10 mouse cellular contexts compared by ENCODE assay signal in the genomic region with DNA sequence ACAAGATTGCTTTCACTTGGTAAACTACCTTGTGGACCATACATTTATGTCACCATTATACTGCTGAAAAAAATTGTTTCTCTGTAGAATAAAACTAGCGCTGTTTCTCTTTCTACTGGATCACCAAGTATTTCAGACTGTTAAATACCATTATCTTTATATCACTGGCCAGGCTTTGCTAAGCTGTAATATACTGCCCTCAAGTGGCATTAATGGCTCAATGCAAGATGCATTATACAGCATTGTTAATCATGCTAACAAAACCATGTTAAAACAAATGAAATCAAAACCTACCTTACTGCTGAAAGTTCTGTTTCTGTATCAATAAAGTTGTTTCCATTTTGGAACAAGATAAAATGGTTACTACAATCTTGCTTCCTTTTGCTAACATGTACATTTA.
DNase-seq lines count a peak whose midpoint lies in the region; ATAC-seq lines count a peak whose summit lies in the region.
"Had no signal": no experiment of that assay in that cellular context is flagged by ENCODE, and none has a peak within 500 bp of the region (broad histone marks: within the 10 kb centered on the region; RNA-seq: fewer than 3 reads in every experiment).

No protein-coding gene starts in this region.

- no peak for ATAC-seq in midbrain, embryonic 11.5 days (ENCODE audit: low FRiP score)
- ATAC-seq in midbrain, embryonic 16.5 days: no peak

- 75% methylated on average over 1 of the region's 1 CpGs for WGBS in midbrain, embryonic 11.5 days
- 51% methylated on average over 1 of the region's 1 CpGs for WGBS in midbrain, embryonic 16.5 days
- 73% methylated on average over 1 of the region's 1 CpGs for WGBS in heart, embryonic 10.5 days

- peak; percentile 8 for DNase-seq in heart, adult 8-10 months (ENCODE audit: low spot score)
- no peak for DNase-seq in heart, postnatal 4 days
- DNase-seq in midbrain, embryonic 11.5 days (ENCODE audit: low spot score, missing footprints): peak; percentile 85
- DNase-seq in c-Kit-positive CD71-positive TER-119-positive erythroid progenitor cells, embryonic 14.5 days (ENCODE audit: low spot score): peak; percentile 29
- DNase-seq in retina, embryonic 14.5 days (ENCODE audit: low spot score): peak; percentile 79
- no peak for DNase-seq in heart, embryonic 10.5 days (ENCODE audit: low spot score)
- no peak for DNase-seq in adrenal gland, postnatal 4 days (ENCODE audit: low spot score in 2 of 2)
- DNase-seq: adrenal gland, adult 2 months had no signal

- no peak overlapping the region for H3K4me3 ChIP-seq in midbrain, embryonic 11.5 days (ENCODE audit: low read depth, low read length)
- no peak overlapping the region for H3K4me3 ChIP-seq in midbrain, embryonic 16.5 days (ENCODE audit: low read depth, low read length)
- no peak overlapping the region for H3K4me3 ChIP-seq in heart, embryonic 10.5 days
- H3K4me3 ChIP-seq: limb, embryonic 12.5 days had no signal

- H3K9ac ChIP-seq in midbrain, embryonic 11.5 days (ENCODE audit: low read length): no peak overlapping the region
- no peak overlapping the region for H3K9ac ChIP-seq in midbrain, embryonic 16.5 days (ENCODE audit: low read depth, low read length)
- H3K9ac ChIP-seq: limb, embryonic 12.5 days had no signal

- no peaks in the 10 kb centered on the region for H3K27me3 ChIP-seq in midbrain, embryonic 11.5 days (ENCODE audit: control insufficient read depth, insufficient read depth, low read length)
- no peaks in the 10 kb centered on the region for H3K27me3 ChIP-seq in midbrain, embryonic 16.5 days (ENCODE audit: control insufficient read depth, insufficient read depth, low read depth, low read length)
- no peaks in the 10 kb centered on the region for H3K27me3 ChIP-seq in heart, embryonic 10.5 days (ENCODE audit: insufficient read depth, poor library complexity, severe bottlenecking)
- H3K27me3 ChIP-seq: limb, embryonic 12.5 days had no signal

- H3K4me1 ChIP-seq in midbrain, embryonic 11.5 days (ENCODE audit: control insufficient read depth, insufficient read depth, low read length): no peaks in the 10 kb centered on the region
- H3K4me1 ChIP-seq in midbrain, embryonic 16.5 days (ENCODE audit: control insufficient read depth, insufficient read depth, low read length): no peaks in the 10 kb centered on the region
- H3K4me1 ChIP-seq in heart, embryonic 10.5 days: no peaks in the 10 kb centered on the region
- H3K4me1 ChIP-seq: limb, embryonic 12.5 days had no signal

- no peaks in the 10 kb centered on the region for H3K9me3 ChIP-seq in midbrain, embryonic 11.5 days (ENCODE audit: control insufficient read depth, low read length)
- no peaks in the 10 kb centered on the region for H3K9me3 ChIP-seq in midbrain, embryonic 16.5 days (replicated peaks; ENCODE audit: control insufficient read depth, low read length, poor library complexity, severe bottlenecking)
- H3K9me3 ChIP-seq in heart, embryonic 10.5 days: no peaks in the 10 kb centered on the region
- H3K9me3 ChIP-seq: limb, embryonic 12.5 days had no signal

- H3K36me3 ChIP-seq in midbrain, embryonic 11.5 days (ENCODE audit: control insufficient read depth, insufficient read depth, low read length): no peaks in the 10 kb centered on the region
- H3K36me3 ChIP-seq in midbrain, embryonic 16.5 days (ENCODE audit: control insufficient read depth, insufficient read depth, low read length): peaks cover 18% of the 10 kb centered on the region
- peaks cover 31% of the 10 kb centered on the region for H3K36me3 ChIP-seq in heart, embryonic 10.5 days

- H3K27ac ChIP-seq in midbrain, embryonic 11.5 days (ENCODE audit: low read depth, low read length): no peak overlapping the region
- H3K27ac ChIP-seq in midbrain, embryonic 16.5 days (ENCODE audit: low read length): no peak overlapping the region
- no peak overlapping the region for H3K27ac ChIP-seq in heart, embryonic 10.5 days
- H3K27ac ChIP-seq: limb, embryonic 12.5 days had no signal

- H3K4me2 ChIP-seq in midbrain, embryonic 11.5 days: no peak overlapping the region
- H3K4me2 ChIP-seq in midbrain, embryonic 16.5 days (ENCODE audit: low read length): no peak overlapping the region
- H3K4me2 ChIP-seq: limb, embryonic 12.5 days had no signal

Comparison
In these comparisons a context has a peak if more than half of its experiments do, and no peak if none do; other contexts are left out.
1. DNase-seq: peak in heart, adult 8-10 months (single experiment), midbrain, embryonic 11.5 days (single experiment), c-Kit-positive CD71-positive TER-119-positive erythroid progenitor cells, embryonic 14.5 days (single experiment) and retina, embryonic 14.5 days (single experiment); none in heart, postnatal 4 days (single experiment), heart, embryonic 10.5 days (single experiment) and adrenal gland, postnatal 4 days (0 of 2).